Mouse (Mus musculus) testis, adult 2 months (tissue): ENCODE data around the gene Chrnb1. TPM values are rescaled to one million over a fixed set of nuclear protein-coding genes. Genes with fewer than 3 reads are reported as not detected.
A peak's percentile ranks its signal among the peaks of the same experiment; 100 is the strongest.

Experiments
- H3K27ac ChIP-seq: fragments of 200-500 bp; 2 replicates; pipeline ENCODE4 v1.5.1; 2012; ENCODE audit warnings: low read depth, low read length; ENCODE audit not compliant: control insufficient read depth, insufficient read depth
- H3K27me3 ChIP-seq: fragments of 200-500 bp; 2 replicates; pipeline ENCODE4 v1.6.1; 2012; ENCODE audit warnings: mild to moderate bottlenecking, low read length, moderate library complexity; ENCODE audit not compliant: control insufficient read depth, insufficient read depth
- H3K36me3 ChIP-seq: fragments of 200-500 bp; 2 replicates; pipeline ENCODE4 v1.6.1; 2012; ENCODE audit warnings: mild to moderate bottlenecking, low read length; ENCODE audit not compliant: control insufficient read depth, insufficient read depth
- H3K4me1 ChIP-seq: fragments of 200-500 bp; 2 replicates; pipeline ENCODE4 v1.6.1; 2012; ENCODE audit warnings: low read length; ENCODE audit not compliant: control insufficient read depth, insufficient read depth
- H3K4me3 ChIP-seq: fragments of 200-500 bp; 2 replicates; pipeline ENCODE4 v1.5.1; 2012; ENCODE audit warnings: low read depth, mild to moderate bottlenecking, low read length, moderate library complexity, mixed read lengths; ENCODE audit not compliant: control insufficient read depth
- CTCF ChIP-seq: fragments of 200-500 bp; IDR thresholded peaks from 2 replicates; pipeline ENCODE4 v1.5.1; 2012; ENCODE audit warnings: low read depth, mild to moderate bottlenecking, inconsistent platforms, low read length, moderate library complexity; ENCODE audit not compliant: control insufficient read depth, insufficient read depth, insufficient replicate concordance
- POLR2A ChIP-seq: fragments of 200-500 bp; IDR thresholded peaks from 2 replicates; pipeline ENCODE4 v1.6.1; 2012; ENCODE audit warnings: low read depth, mild to moderate bottlenecking, inconsistent platforms, low read length, moderate library complexity; ENCODE audit not compliant: control insufficient read depth
- polyA plus RNA-seq: library from polyadenylated mRNA; depleted of rRNA; stranded (reverse); fragments of >200 nt; gene quantifications from 2 replicates; pipeline ENCODE4 v1.2.3, GENCODE M21; 2012

The Chrnb1 gene
- polyA plus RNA-seq, 1 experiment: 1.2 TPM

GRCm38 (mm10) chr11:69758971-69759721 lies 36.6 kb downstream of the Chrnb1 start:
- peak overlapping the region; percentile 99 for H3K4me3 ChIP-seq
- H3K27ac ChIP-seq: peak overlapping the region; percentile 100
- peaks cover 12% of the 10 kb centered on the region for H3K4me1 ChIP-seq
- peaks cover 3% of the 10 kb centered on the region for H3K36me3 ChIP-seq
- no peaks in the 10 kb centered on the region for H3K27me3 ChIP-seq
- TF ChIP-seq POLR2A: peak; percentile 63
- no peak for TF ChIP-seq CTCF

DNA sequence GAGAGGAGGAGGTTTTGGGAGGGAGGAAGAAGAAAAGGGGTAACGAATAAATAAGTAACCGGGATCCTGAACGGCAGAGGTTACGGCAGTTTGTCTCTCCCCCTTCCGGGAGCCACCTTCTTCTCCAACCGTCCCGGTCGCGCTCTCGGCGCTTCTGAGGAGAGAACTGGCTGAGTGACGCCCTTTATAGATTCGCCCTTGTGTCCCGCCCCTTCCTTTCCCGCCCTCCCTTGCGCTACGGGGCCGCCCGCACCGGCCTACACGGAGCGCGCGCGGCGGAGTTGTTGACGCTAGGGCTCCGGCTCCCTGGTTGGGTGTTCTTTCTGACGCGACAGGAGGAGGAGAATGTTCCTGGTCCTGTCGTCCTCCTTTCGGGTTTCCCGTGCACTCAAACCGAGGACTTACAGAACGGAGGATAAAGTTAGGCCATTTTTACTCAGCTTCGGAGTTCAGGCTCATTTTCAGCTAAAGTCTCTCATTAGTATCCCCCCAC lies 37.2 kb downstream of the Chrnb1 start, which contains the start of gene Polr2a:
Gene Polr2a, minus strand, starts transcription at position 160 of the 493 bp plus-strand sequence.
- Histone ChIP-seq H3K4me3 (peak within 1 kb of the TSS; percentile 99), H3K27ac (peak within 1 kb of the TSS; percentile 100), H3K4me1 (peaks cover 12% of the 10 kb centered on the region), H3K27me3 (no peaks in the 10 kb centered on the region), H3K36me3 (peaks cover 3% of the 10 kb centered on the region)
- TF ChIP-seq CTCF: no peak
- TF ChIP-seq POLR2A: peak; percentile 100

DNA sequence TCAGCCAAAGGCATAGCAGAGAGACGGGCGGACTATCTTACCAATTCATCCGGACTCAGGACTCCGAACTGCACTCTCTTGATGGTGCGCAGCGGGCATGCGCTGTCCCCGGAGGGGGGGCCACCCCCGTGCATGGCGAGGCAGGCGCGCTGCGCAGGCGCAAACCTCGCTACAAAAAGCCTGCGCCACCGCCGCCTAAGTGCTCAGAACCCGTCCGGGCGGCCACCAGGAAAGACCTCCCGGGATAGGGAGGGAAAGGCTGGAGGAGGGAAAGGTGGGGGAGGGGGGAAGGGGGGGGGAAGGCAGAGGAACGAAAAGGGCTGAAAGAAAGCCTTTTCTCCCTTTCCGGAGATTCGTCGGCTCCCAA lies 37.7 kb downstream of the Chrnb1 start:
- Histone ChIP-seq H3K4me1 (peaks cover 12% of the 10 kb centered on the region), H3K36me3 (peaks cover 3% of the 10 kb centered on the region), H3K27me3 (no peaks in the 10 kb centered on the region), H3K4me3 (peak overlapping the region; percentile 99), H3K27ac (peak overlapping the region; percentile 100)
- TF ChIP-seq CTCF: 0 out of 2 replicates have a peak, but pooled peaks have one; percentile 12
- no peak; the same call in none of the 2 replicates for TF ChIP-seq POLR2A

- TF ChIP-seq POLR2A: no peak
- TF ChIP-seq CTCF: no peak
- peak overlapping the region; percentile 84 for H3K27ac ChIP-seq
- peaks cover 12% of the 10 kb centered on the region for H3K4me1 ChIP-seq
Measured at GRCm38 (mm10) chr11:69757303-69758089, 38.2 kb downstream of the Chrnb1 start.

GRCm38 (mm10) chr11:69754701-69755100 lies 41.0 kb downstream of the Chrnb1 start:
- H3K4me3 ChIP-seq: no peak overlapping the region
- no peak for TF ChIP-seq CTCF
- TF ChIP-seq POLR2A: no peak
- no peaks in the 10 kb centered on the region for H3K27me3 ChIP-seq
- H3K27ac ChIP-seq: no peak overlapping the region
- H3K4me1 ChIP-seq: peaks cover 7% of the 10 kb centered on the region
- peaks cover 3% of the 10 kb centered on the region for H3K36me3 ChIP-seq

More at GRCm38 (mm10) chr11:69757303-69758089, 38.2 kb downstream of the Chrnb1 start:
- Histone ChIP-seq H3K4me3 (peak overlapping the region; percentile 99), H3K36me3 (peaks cover 3% of the 10 kb centered on the region), H3K27me3 (no peaks in the 10 kb centered on the region)

DNA sequence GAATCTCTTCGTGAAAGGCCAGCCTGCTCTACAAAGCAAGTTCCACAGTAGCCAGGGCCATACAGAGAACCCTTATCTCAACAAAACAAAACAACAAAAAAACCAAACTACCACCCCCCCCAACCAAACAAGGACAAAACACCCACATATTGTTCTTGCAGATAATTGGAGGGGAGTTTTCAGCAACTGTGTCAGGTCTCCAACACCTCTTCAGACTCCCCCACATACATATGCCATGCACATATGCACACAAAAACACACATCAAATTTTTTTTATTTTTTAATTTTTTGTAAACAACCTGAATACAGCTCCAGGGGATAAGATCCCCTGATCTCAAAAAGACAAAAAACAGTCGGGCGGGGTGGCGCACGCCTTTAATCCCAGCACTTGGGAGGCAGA lies 41.5 kb downstream of the Chrnb1 start:
- TF ChIP-seq POLR2A (no peak), CTCF (no peak)
- H3K36me3 ChIP-seq: peaks cover 4% of the 10 kb centered on the region
- no peaks in the 10 kb centered on the region for H3K27me3 ChIP-seq
- no peak overlapping the region for H3K27ac ChIP-seq
- no peak overlapping the region for H3K4me3 ChIP-seq
- H3K4me1 ChIP-seq: peaks cover 4% of the 10 kb centered on the region

DNA sequence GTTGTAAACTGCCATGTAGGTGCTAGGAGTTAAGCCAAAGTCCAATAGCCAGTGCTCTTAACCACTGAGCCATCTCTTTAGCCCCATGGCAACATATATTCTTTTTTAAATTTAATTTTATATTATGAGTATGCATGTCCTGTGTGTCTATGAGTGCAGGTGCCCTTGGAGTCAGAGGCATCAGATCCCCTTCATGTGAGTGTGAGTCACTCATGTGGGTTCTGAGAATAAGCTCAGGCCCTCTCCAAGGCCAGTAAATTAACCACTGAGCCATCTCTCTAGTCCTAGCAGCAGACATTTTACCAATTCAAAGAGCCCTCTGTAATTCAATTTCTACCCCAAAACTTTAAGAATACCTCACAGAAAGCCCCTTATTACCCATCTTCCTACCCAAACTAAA lies 43.1 kb downstream of the Chrnb1 start:
- no peak overlapping the region for H3K4me3 ChIP-seq
- 0 out of 2 replicates have a peak, but pooled peaks cover 2% of the 10 kb centered on the region for H3K4me1 ChIP-seq
- H3K27me3 ChIP-seq: no peaks in the 10 kb centered on the region
- TF ChIP-seq POLR2A: no peak
- TF ChIP-seq CTCF: no peak
- peaks cover 5% of the 10 kb centered on the region for H3K36me3 ChIP-seq
- H3K27ac ChIP-seq: no peak overlapping the region
